Mouse (Mus musculus) heart, adult 2 months (tissue): ENCODE measurements around the gene Abhd6.

Experiments used
- CTCF ChIP-seq: fragments of 200-600 bp; IDR thresholded peaks from 2 replicates; pipeline ENCODE4 v1.8.1; 2022; ENCODE audit warnings: antibody characterized with exemption, mild to moderate bottlenecking, moderate library complexity
- POLR2A ChIP-seq: fragments of 200-500 bp; IDR thresholded peaks from 2 replicates; pipeline ENCODE4 v1.6.1; 2011; ENCODE audit warnings: mild to moderate bottlenecking, low read depth, low read length, control low read depth; ENCODE audit not compliant: insufficient read depth

- TF ChIP-seq CTCF = no peak
- no peak for TF ChIP-seq POLR2A
Observed at GRCm38 (mm10) chr14:7961714-7962113, 41.0 kb upstream of the Abhd6 start.
